Mouse (Mus musculus) MEL (cell line): ENCODE results near the gene Srgap2.

Source experiments
- CTCF ChIP-seq, 3 experiments: IDR thresholded peaks in 2 of 3; conservative IDR thresholded peaks in 1 of 3; 2 replicates each; pipeline ENCODE4 v1.5.1; 2011 to 2012; ENCODE audit warnings: low read length in 3 of 3, low read depth in 2 of 3, mild to moderate bottlenecking in 2 of 3, improper control_type of control experiment in 1 of 3, inconsistent platforms in 1 of 3, mixed read lengths in 1 of 3, moderate library complexity in 1 of 3; ENCODE audit not compliant: control insufficient read depth in 1 of 3, insufficient read depth in 1 of 3, poor library complexity in 1 of 3, severe bottlenecking in 1 of 3
- EP300 ChIP-seq, 2 experiments: IDR thresholded peaks; 2 replicates each; pipeline ENCODE4 v1.6.1; 2011; ENCODE audit warnings: improper control_type of control experiment in 2 of 2, low read length in 2 of 2, low read depth in 1 of 2, mild to moderate bottlenecking in 1 of 2
- MAZ ChIP-seq: IDR thresholded peaks from 2 replicates; pipeline ENCODE4 v1.6.1; 2012; ENCODE audit warnings: low read depth, mild to moderate bottlenecking, inconsistent platforms, low read length, improper control_type of control experiment
- MEF2A ChIP-seq: IDR thresholded peaks from 2 replicates; pipeline ENCODE4 v1.6.1; 2014; ENCODE audit warnings: low read depth, mild to moderate bottlenecking, inconsistent platforms, low read length, improper control_type of control experiment; ENCODE audit not compliant: poor library complexity, insufficient replicate concordance, severe bottlenecking; ENCODE audit errors: extremely low read depth

- TF ChIP-seq EP300 (IDR thresholded peaks at IDR 0.05; ENCODE audit: low read depth in 1 of 2, low read length in 2 of 2) (no peak), CTCF (IDR thresholded peaks at IDR 0.05 in 2 of 3, conservative IDR thresholded peaks at IDR 0.05 in 1 of 3; ENCODE audit: control insufficient read depth in 1 of 3, insufficient read depth in 1 of 3, low read depth in 2 of 3, low read length in 3 of 3, poor library complexity in 1 of 3, severe bottlenecking in 1 of 3) (no peak), MEF2A (no peak), MAZ (no peak)
These were observed 24.8 kb upstream of the Srgap2 start for GRCm38 (mm10) chr1:131551956-131552355.
